Mouse (Mus musculus): ENCODE measurements around the gene Racgap1. TPM values are rescaled to one million over a fixed set of nuclear protein-coding genes. Genes with fewer than 3 reads are reported as not detected.

Racgap1 gene
- polyA plus RNA-seq, 1 experiment, result 2.6 TPM

- no peak for DNase-seq
- Histone ChIP-seq H3K27ac (ENCODE audit: insufficient read depth, low read depth, low read length) (no peak within 1 kb of the TSS), H3K4me3 (ENCODE audit: insufficient read depth, low read depth, low read length) (no peak within 1 kb of the TSS), H3K27me3 (replicated peaks; ENCODE audit: control insufficient read depth, insufficient read depth, low read length) (no peaks in the 10 kb centered on the region), H3K36me3 (ENCODE audit: control insufficient read depth, insufficient read depth, low read length) (no peaks in the 10 kb centered on the region), H3K4me1 (ENCODE audit: control insufficient read depth, insufficient read depth, low read length) (no peaks in the 10 kb centered on the region)
- WGBS, result 3% methylated on average over 73 of the region's 83 CpGs
- TF ChIP-seq POLR2A (IDR thresholded peaks at IDR 0.05; ENCODE audit: low read depth, low read length), result no peak
- TF ChIP-seq CTCF (conservative IDR thresholded peaks at IDR 0.05; ENCODE audit: insufficient read depth, insufficient read length, low read depth, low read length), result no peak
These were observed 60.9 kb downstream of the Racgap1 start, which contains the start of gene Aqp5 for GRCm38 (mm10) chr15:99590429-99591084. Gene Aqp5 (plus strand): TSS chr15:99590782.

DNA sequence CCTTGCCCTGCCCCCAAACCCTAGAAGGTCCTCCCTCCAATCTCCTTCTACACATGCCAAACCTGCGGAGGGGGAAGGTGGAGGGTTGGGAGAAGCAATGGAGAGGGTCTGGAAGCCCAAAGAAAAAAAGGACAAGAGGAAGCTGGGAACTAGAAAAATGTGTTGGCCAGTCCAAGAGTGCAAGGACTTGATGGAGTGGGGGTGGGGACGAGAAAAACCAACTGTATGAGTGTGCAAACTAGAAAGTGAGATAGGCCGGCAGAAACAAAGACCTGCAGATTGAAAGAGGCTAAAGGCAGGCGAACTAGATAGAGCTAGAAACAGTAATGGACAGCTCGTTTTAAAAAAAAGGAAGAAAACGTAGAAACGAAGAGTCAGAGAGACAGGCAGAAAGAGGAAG lies 61.8 kb downstream of the Racgap1 start:
- Histone ChIP-seq H3K27me3 (replicated peaks; ENCODE audit: control insufficient read depth, insufficient read depth, low read length) (no peaks in the 10 kb centered on the region), H3K4me1 (ENCODE audit: control insufficient read depth, insufficient read depth, low read length) (no peaks in the 10 kb centered on the region), H3K36me3 (ENCODE audit: control insufficient read depth, insufficient read depth, low read length) (no peaks in the 10 kb centered on the region), H3K4me3 (ENCODE audit: insufficient read depth, low read depth, low read length) (no peak overlapping the region), H3K27ac (ENCODE audit: insufficient read depth, low read depth, low read length) (no peak overlapping the region)
- no peak for TF ChIP-seq CTCF (conservative IDR thresholded peaks at IDR 0.05; ENCODE audit: insufficient read depth, insufficient read length, low read depth, low read length)
- no peak for TF ChIP-seq POLR2A (IDR thresholded peaks at IDR 0.05; ENCODE audit: low read depth, low read length)
- WGBS, result 51% methylated on average over 7 of the region's 7 CpGs
- no peak for DNase-seq

GRCm38 (mm10) chr15:99589237-99589636 lies 62.2 kb downstream of the Racgap1 start:
- whole genome bisulfite sequencing, result 23% methylated on average over 9 of the region's 9 CpGs
- DNase-seq, result no peak
- Histone ChIP-seq H3K4me1 (ENCODE audit: control insufficient read depth, insufficient read depth, low read length) (peaks cover 4% of the 10 kb centered on the region), H3K27ac (ENCODE audit: insufficient read depth, low read depth, low read length) (no peak overlapping the region), H3K27me3 (replicated peaks; ENCODE audit: control insufficient read depth, insufficient read depth, low read length) (no peaks in the 10 kb centered on the region), H3K4me3 (ENCODE audit: insufficient read depth, low read depth, low read length) (no peak overlapping the region), H3K36me3 (ENCODE audit: control insufficient read depth, insufficient read depth, low read length) (no peaks in the 10 kb centered on the region)
- TF ChIP-seq POLR2A (IDR thresholded peaks at IDR 0.05; ENCODE audit: low read depth, low read length), result no peak
- no peak for TF ChIP-seq CTCF (conservative IDR thresholded peaks at IDR 0.05; ENCODE audit: insufficient read depth, insufficient read length, low read depth, low read length)

DNA sequence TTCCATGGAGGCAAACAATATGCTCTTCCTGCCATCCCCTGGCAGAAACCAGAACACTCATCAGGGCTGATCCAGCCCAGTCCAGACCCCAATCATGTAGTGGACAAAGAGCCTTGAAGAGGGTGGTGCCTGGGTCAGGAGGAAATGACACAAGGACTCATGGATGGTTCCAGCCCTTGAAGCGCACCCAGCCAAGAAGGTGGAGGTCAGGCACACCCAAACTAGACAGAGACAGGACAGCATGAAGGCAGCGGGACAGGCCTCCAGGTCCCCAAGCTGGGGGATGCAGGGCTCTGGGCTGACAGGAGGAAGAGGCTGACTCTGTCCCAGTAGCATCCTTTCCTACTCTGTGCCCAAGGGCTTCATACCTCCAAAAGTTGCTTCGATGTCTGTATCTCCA lies 64.9 kb downstream of the Racgap1 start:
- TF ChIP-seq POLR2A (IDR thresholded peaks at IDR 0.05; ENCODE audit: low read depth, low read length), result peak; percentile 57
- TF ChIP-seq CTCF (conservative IDR thresholded peaks at IDR 0.05; ENCODE audit: insufficient read depth, insufficient read length, low read depth, low read length), result no peak
- Histone ChIP-seq H3K27ac (ENCODE audit: insufficient read depth, low read depth, low read length) (no peak overlapping the region), H3K27me3 (replicated peaks; ENCODE audit: control insufficient read depth, insufficient read depth, low read length) (no peaks in the 10 kb centered on the region), H3K4me1 (ENCODE audit: control insufficient read depth, insufficient read depth, low read length) (peaks cover 7% of the 10 kb centered on the region), H3K36me3 (ENCODE audit: control insufficient read depth, insufficient read depth, low read length) (no peaks in the 10 kb centered on the region), H3K4me3 (ENCODE audit: insufficient read depth, low read depth, low read length) (no peak overlapping the region)
- peak; percentile 12 for DNase-seq
- 89% methylated on average over 3 of the region's 3 CpGs for WGBS

DNA sequence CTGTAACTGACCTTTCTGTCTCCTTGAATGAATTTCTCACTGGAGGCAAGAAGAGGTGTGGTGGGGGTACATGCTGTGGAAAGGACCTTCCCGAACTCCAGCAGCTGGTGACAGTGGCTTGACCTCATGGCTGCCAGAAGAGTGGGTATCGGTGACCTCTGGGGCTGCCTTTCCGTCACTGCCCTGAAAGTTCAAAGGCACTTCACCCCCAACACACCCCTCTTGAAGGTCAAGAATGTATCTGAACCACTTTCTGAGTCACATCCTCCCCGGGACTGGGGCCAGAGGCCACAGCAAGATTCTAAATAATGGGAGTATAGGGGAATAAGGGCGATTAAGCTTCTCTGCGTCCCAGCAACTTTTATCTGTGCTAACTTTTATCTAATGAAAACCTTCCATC lies 65.7 kb downstream of the Racgap1 start:
- Histone ChIP-seq H3K36me3 (ENCODE audit: control insufficient read depth, insufficient read depth, low read length) (no peaks in the 10 kb centered on the region), H3K4me3 (ENCODE audit: insufficient read depth, low read depth, low read length) (no peak overlapping the region), H3K4me1 (ENCODE audit: control insufficient read depth, insufficient read depth, low read length) (peaks cover 7% of the 10 kb centered on the region), H3K27ac (ENCODE audit: insufficient read depth, low read depth, low read length) (no peak overlapping the region), H3K27me3 (replicated peaks; ENCODE audit: control insufficient read depth, insufficient read depth, low read length) (no peaks in the 10 kb centered on the region)
- WGBS, result 89% methylated on average over 6 of the region's 6 CpGs
- DNase-seq, result no peak
- no peak for TF ChIP-seq CTCF (conservative IDR thresholded peaks at IDR 0.05; ENCODE audit: insufficient read depth, insufficient read length, low read depth, low read length)
- no peak for TF ChIP-seq POLR2A (IDR thresholded peaks at IDR 0.05; ENCODE audit: low read depth, low read length)

DNA sequence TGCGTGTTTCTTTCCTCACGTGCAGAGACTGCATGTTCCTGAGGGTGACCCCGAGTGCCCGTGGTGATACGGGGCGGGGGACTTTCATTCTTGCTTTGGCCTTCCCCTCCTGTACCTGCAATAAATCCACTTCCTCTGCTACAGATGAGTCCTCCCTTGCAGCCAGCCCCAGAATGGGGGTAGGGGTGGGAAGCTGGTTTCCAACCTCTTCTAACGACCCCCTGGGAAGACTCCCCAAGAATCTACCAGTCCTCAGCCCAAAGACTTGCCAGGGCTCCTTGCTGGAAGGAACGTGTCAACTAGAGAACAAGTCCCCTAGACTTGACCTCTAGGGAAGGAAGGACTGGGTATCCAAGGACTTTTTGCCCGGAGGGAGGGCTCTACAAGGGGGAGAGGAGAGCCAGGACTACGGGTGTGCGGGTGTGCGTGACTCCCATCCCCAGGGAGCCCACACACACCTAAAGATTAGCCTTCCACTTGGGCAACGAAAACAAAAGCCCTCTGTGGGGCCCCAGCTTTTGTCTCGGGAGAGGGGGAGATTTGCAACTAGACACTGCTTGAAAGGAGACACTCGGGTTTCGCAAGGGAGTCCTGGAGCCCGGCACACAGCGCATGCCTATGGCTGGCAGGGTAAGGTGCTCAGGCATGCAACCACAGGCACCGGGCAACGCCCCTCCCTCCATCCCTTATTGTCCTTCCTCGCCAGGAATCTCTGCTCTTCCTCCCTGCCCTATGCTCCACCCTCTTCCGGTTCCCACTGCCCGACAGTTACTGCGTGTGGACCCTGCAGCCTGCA lies 66.9 kb downstream of the Racgap1 start:
- Histone ChIP-seq H3K27ac (ENCODE audit: insufficient read depth, low read depth, low read length) (peak overlapping the region; percentile 18; the same call in 1 of the 2 replicates), H3K27me3 (replicated peaks; ENCODE audit: control insufficient read depth, insufficient read depth, low read length) (no peaks in the 10 kb centered on the region), H3K4me1 (ENCODE audit: control insufficient read depth, insufficient read depth, low read length) (peaks cover 7% of the 10 kb centered on the region), H3K4me3 (ENCODE audit: insufficient read depth, low read depth, low read length) (0 out of 2 replicates have a peak overlapping the region, but pooled peaks have one; percentile 15), H3K36me3 (ENCODE audit: control insufficient read depth, insufficient read depth, low read length) (no peaks in the 10 kb centered on the region)
- TF ChIP-seq POLR2A (IDR thresholded peaks at IDR 0.05; ENCODE audit: low read depth, low read length) (no peak), CTCF (conservative IDR thresholded peaks at IDR 0.05; ENCODE audit: insufficient read depth, insufficient read length, low read depth, low read length) (no peak)
- WGBS, result 15% methylated on average over 24 of the region's 24 CpGs
- peak; percentile 35 for DNase-seq
